Mouse (Mus musculus) c-Kit-positive CD71-negative TER-119-negative erythroid progenitor cells, embryonic 14.5 days (primary cell): Measurements from ENCODE around the gene Efhd2.

Experiments
- DNase-seq: peaks from one replicate; pipeline ENCODE4 v3.0.0-alpha.2; 2013; ENCODE audit warnings: low read depth

Efhd2 gene

GRCm38 (mm10) chr4:141857422-141857930, 17.2 kb downstream of the Efhd2 start:
- peak; percentile 70 for DNase-seq

GRCm38 (mm10) chr4:141853437-141853836, 21.3 kb downstream of the Efhd2 start:
- no peak for DNase-seq

GRCm38 (mm10) chr4:141845999-141846398, 28.7 kb downstream of the Efhd2 start, which contains the start of gene Ctrc:
TSS of gene Ctrc (minus strand) at chr4:141846359.
- DNase-seq: no peak

GRCm38 (mm10) chr4:141834536-141835095, 40.1 kb downstream of the Efhd2 start:
- DNase-seq: no peak

GRCm38 (mm10) chr4:141833911-141834310, 40.8 kb downstream of the Efhd2 start:
- DNase-seq: no peak

GRCm38 (mm10) chr4:141831361-141831760, 43.4 kb downstream of the Efhd2 start:
- no peak for DNase-seq

- no peak for DNase-seq
Observed at GRCm38 (mm10) chr4:141830381-141830780, 44.3 kb downstream of the Efhd2 start.

GRCm38 (mm10) chr4:141828177-141828576, 46.5 kb downstream of the Efhd2 start:
- no peak for DNase-seq

GRCm38 (mm10) chr4:141827401-141827800, 47.3 kb downstream of the Efhd2 start:
- DNase-seq: no peak

- DNase-seq: no peak
Observed at GRCm38 (mm10) chr4:141826060-141826459, 48.7 kb downstream of the Efhd2 start, which contains the start of gene Cela2a. TSS of gene Cela2a (minus strand) at chr4:141826160.

- peak; percentile 67 for DNase-seq
Observed at GRCm38 (mm10) chr4:141822979-141823378, 51.7 kb downstream of the Efhd2 start.

- DNase-seq: no peak
Observed at GRCm38 (mm10) chr4:141822089-141822488, 52.6 kb downstream of the Efhd2 start.

GRCm38 (mm10) chr4:141821178-141821577, 53.5 kb downstream of the Efhd2 start:
- DNase-seq: no peak

GRCm38 (mm10) chr4:141819316-141819715, 55.4 kb downstream of the Efhd2 start:
- no peak for DNase-seq

- DNase-seq: no peak
Observed at GRCm38 (mm10) chr4:141818861-141819260, 55.9 kb downstream of the Efhd2 start.

- DNase-seq: no peak
Observed at GRCm38 (mm10) chr4:141817706-141818105, 57.0 kb downstream of the Efhd2 start.

GRCm38 (mm10) chr4:141816776-141817655, 57.7 kb downstream of the Efhd2 start:
- DNase-seq: no peak

GRCm38 (mm10) chr4:141816267-141816666, 58.5 kb downstream of the Efhd2 start:
- no peak for DNase-seq

- no peak for DNase-seq
Observed at GRCm38 (mm10) chr4:141811375-141811774, 63.3 kb downstream of the Efhd2 start.

GRCm38 (mm10) chr4:141810975-141811374, 63.7 kb downstream of the Efhd2 start:
- no peak for DNase-seq

- peak; percentile 31 for DNase-seq
Observed at GRCm38 (mm10) chr4:141809850-141810464, 64.8 kb downstream of the Efhd2 start.
